Mouse (Mus musculus): ENCODE results near the gene Nkain1.

GRCm38 (mm10) chr4:130525041-130525440 lies 48.9 kb downstream of the Nkain1 start:
- TF ChIP-seq POLR2A (IDR thresholded peaks at IDR 0.05; ENCODE audit: control insufficient read depth, low read depth, low read length), result no peak
- no peak for TF ChIP-seq CTCF (IDR thresholded peaks at IDR 0.05; ENCODE audit: control insufficient read depth, insufficient read depth, insufficient replicate concordance, low read depth, low read length)
